Mouse (Mus musculus): ENCODE results near the gene Nxnl1. TPM values are rescaled to one million over a fixed set of nuclear protein-coding genes. Genes with fewer than 3 reads are reported as not detected.

Nxnl1 gene
- polyA plus RNA-seq, 1 experiment = not detected

DNA sequence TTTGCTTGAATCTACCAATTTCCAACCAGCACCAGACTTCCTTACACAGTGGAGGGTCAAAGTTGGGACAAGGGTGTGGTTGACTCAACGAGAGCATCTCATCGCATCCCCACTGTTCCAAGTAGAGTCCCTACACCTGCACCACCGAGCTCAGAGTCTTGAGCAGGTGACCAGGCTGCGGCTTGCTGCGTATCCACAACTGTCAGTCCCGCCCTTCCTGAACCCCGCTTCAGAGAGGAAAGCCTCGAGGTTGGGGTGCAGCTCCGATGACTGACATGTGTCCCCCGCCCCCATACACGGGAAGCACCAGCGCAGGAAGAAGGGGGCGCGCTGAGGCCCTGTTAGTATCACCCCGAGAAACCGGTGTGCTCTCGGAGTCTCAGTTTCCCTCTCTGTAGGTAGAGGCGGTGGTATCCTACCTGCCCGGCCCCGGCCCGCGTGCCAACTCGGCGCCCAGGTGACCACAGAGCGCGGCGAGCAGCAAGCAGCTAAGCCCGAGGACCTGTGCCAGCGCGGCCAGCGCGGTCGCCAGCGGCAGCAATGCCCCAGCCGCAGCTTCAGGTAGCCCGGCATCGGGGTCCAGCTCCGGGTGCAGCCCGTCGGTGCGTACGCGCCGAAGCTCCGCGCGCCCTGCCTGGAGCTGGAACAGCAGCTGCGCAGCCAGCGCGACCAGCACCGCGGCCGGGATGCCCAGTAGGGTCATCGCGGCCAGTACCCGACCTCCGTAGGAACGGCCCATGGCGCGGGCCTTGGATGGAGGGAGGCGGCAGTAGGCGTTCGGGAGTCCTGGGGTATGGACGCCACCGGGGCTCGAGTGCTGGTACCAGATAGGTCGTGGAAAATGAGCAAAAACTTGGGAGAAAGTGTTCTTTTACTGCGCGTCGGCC is 8.1 kb downstream of the Nxnl1 start, which contains the start of gene Tmem221:
Tmem221 (minus strand) TSS at position 801 of the 887 bp plus-strand sequence.
- H3K36me3 ChIP-seq (ENCODE audit: control insufficient read depth, insufficient read depth, low read length) = no peaks in the 10 kb centered on the region
- peak within 1 kb of the TSS; percentile 29; the same call in 1 of the 2 replicates for H3K27ac ChIP-seq (ENCODE audit: insufficient read depth, low read length)
- TF ChIP-seq POLR2A (IDR thresholded peaks at IDR 0.05; ENCODE audit: low read depth, low read length) (peak; percentile 16; the same call in 1 of the 2 replicates), CTCF (IDR thresholded peaks at IDR 0.05; ENCODE audit: extremely low read depth, insufficient read depth, insufficient read length, insufficient replicate concordance) (no peak)
- H3K4me1 ChIP-seq (ENCODE audit: control insufficient read depth, insufficient read depth, insufficient read length) = peaks cover 11% of the 10 kb centered on the region
- peak within 1 kb of the TSS; percentile 58 for H3K4me3 ChIP-seq (ENCODE audit: extremely low read depth, insufficient read depth, insufficient read length)
- DNase-seq (ENCODE audit: low read depth in 1 of 2, low spot score in 2 of 2) = no peak
- WGBS = 4% methylated on average over 70 of the region's 70 CpGs
- H3K27me3 ChIP-seq (ENCODE audit: control insufficient read depth, insufficient read depth, low read length) = no peaks in the 10 kb centered on the region

GRCm38 (mm10) chr8:71554644-71555043 is 11.8 kb downstream of the Nxnl1 start:
- TF ChIP-seq CTCF (IDR thresholded peaks at IDR 0.05; ENCODE audit: extremely low read depth, insufficient read depth, insufficient read length, insufficient replicate concordance) (no peak), POLR2A (IDR thresholded peaks at IDR 0.05; ENCODE audit: low read depth, low read length) (no peak)
- H3K4me1 ChIP-seq (ENCODE audit: control insufficient read depth, insufficient read depth, insufficient read length) = peaks cover 7% of the 10 kb centered on the region
- no peaks in the 10 kb centered on the region for H3K27me3 ChIP-seq (ENCODE audit: control insufficient read depth, insufficient read depth, low read length)
- no peaks in the 10 kb centered on the region for H3K36me3 ChIP-seq (ENCODE audit: control insufficient read depth, insufficient read depth, low read length)
- DNase-seq (ENCODE audit: low read depth in 1 of 2, low spot score in 2 of 2) = no peak
- 85% methylated on average over 2 of the region's 2 CpGs for WGBS
- H3K27ac ChIP-seq (ENCODE audit: insufficient read depth, low read length) = no peak overlapping the region
- no peak overlapping the region for H3K4me3 ChIP-seq (ENCODE audit: extremely low read depth, insufficient read depth, insufficient read length)

DNA sequence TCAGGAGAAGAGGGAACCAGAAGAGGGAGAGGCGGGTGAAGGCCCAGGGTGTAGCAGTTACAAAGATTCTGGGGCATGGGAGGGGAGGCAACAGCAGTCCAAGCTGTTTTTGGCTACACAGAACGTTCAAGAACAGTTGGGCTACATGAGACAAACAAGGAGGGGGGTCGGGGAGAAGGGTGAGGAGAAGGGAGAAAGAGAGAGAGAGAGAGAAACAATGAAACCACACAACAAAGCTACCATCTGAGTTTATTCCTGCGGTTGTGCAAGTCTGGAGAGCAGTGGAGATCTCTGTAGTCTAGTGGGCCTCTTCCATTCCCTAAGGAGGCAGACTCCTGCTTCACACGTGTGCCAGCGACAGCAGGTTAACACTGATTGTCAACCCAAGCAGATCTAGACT is 12.4 kb downstream of the Nxnl1 start:
- WGBS = 73% methylated on average over 6 of the region's 6 CpGs
- no peak for DNase-seq (ENCODE audit: low read depth in 1 of 2, low spot score in 2 of 2)
- Histone ChIP-seq H3K4me3 (ENCODE audit: extremely low read depth, insufficient read depth, insufficient read length) (no peak overlapping the region), H3K4me1 (ENCODE audit: control insufficient read depth, insufficient read depth, insufficient read length) (peaks cover 7% of the 10 kb centered on the region), H3K36me3 (ENCODE audit: control insufficient read depth, insufficient read depth, low read length) (no peaks in the 10 kb centered on the region), H3K27ac (ENCODE audit: insufficient read depth, low read length) (no peak overlapping the region), H3K27me3 (ENCODE audit: control insufficient read depth, insufficient read depth, low read length) (no peaks in the 10 kb centered on the region)
- TF ChIP-seq POLR2A (IDR thresholded peaks at IDR 0.05; ENCODE audit: low read depth, low read length) = no peak
- TF ChIP-seq CTCF (IDR thresholded peaks at IDR 0.05; ENCODE audit: extremely low read depth, insufficient read depth, insufficient read length, insufficient replicate concordance) = no peak

DNA sequence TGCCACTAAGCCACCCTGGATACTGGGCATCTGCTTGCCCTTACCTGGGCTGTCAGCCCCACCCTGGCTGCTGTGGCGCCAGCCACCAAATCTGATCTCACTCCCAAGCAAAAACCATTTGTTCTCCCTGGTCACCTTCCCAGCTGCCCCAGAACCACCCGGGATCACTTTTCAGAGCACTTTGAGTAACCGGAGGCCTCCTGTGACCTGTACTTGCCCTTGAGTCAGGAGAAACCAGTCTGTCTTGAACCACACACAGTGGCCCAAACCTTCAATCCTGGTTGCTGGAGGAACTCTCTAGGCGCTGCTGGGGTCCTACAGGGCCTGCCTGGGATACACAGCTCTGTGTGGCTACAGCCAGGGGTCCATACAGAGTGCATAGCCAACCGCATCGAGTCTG is 13.6 kb downstream of the Nxnl1 start:
- Histone ChIP-seq H3K36me3 (ENCODE audit: control insufficient read depth, insufficient read depth, low read length) (peaks cover 2% of the 10 kb centered on the region), H3K4me3 (ENCODE audit: extremely low read depth, insufficient read depth, insufficient read length) (no peak overlapping the region), H3K4me1 (ENCODE audit: control insufficient read depth, insufficient read depth, insufficient read length) (no peaks in the 10 kb centered on the region), H3K27ac (ENCODE audit: insufficient read depth, low read length) (no peak overlapping the region), H3K27me3 (ENCODE audit: control insufficient read depth, insufficient read depth, low read length) (no peaks in the 10 kb centered on the region)
- no peak for DNase-seq (ENCODE audit: low read depth in 1 of 2, low spot score in 2 of 2)
- TF ChIP-seq POLR2A (IDR thresholded peaks at IDR 0.05; ENCODE audit: low read depth, low read length) = no peak
- no peak for TF ChIP-seq CTCF (IDR thresholded peaks at IDR 0.05; ENCODE audit: extremely low read depth, insufficient read depth, insufficient read length, insufficient replicate concordance)
- WGBS = 85% methylated on average over 6 of the region's 6 CpGs

DNA sequence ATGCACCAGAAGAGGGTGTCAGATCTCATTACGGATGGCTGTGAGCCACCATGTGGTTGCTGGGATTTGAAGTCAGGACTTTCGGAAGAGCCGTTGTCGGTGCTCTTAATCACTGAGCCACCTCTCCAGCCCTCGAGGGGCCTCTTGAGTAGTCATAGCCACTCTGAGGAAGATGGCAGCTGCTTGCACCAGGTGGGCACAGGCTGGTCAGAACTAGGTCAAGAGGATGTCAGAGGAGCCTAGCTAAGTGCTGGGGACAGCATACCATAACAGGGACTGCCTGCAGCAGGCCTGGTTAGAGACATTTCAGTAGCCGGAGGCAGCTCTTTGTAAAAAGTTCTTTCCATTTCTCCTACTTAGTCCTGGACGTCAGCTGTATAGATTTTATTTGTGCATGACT is 15.6 kb downstream of the Nxnl1 start:
- Histone ChIP-seq H3K4me3 (ENCODE audit: extremely low read depth, insufficient read depth, insufficient read length) (no peak overlapping the region), H3K36me3 (ENCODE audit: control insufficient read depth, insufficient read depth, low read length) (peaks cover 11% of the 10 kb centered on the region), H3K27ac (ENCODE audit: insufficient read depth, low read length) (no peak overlapping the region), H3K27me3 (ENCODE audit: control insufficient read depth, insufficient read depth, low read length) (no peaks in the 10 kb centered on the region), H3K4me1 (ENCODE audit: control insufficient read depth, insufficient read depth, insufficient read length) (no peaks in the 10 kb centered on the region)
- DNase-seq (ENCODE audit: low read depth in 1 of 2, low spot score in 2 of 2) = no peak
- TF ChIP-seq CTCF (IDR thresholded peaks at IDR 0.05; ENCODE audit: extremely low read depth, insufficient read depth, insufficient read length, insufficient replicate concordance) = no peak
- TF ChIP-seq POLR2A (IDR thresholded peaks at IDR 0.05; ENCODE audit: low read depth, low read length) = no peak
- 83% methylated on average over 7 of the region's 7 CpGs for WGBS

DNA sequence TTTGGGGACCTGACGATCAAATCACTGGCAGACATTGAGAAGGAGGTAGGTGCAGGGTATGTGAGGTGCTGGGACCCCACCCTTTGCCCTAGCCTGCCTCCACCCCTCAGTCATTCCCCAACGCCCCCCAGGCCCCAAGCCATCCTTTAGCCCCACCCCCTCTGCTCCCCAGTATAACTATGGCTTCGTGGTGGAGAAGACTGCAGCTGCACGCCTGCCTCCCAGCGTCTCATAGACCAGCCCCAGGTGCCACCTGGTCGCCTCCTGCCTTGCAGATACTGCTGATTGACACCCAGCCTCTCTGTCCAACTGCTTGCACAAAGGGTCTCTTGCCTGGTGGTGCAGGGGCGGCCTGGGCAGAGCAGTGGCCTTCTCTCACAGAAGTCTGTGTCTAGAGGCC is 18.8 kb downstream of the Nxnl1 start:
- TF ChIP-seq CTCF (IDR thresholded peaks at IDR 0.05; ENCODE audit: extremely low read depth, insufficient read depth, insufficient read length, insufficient replicate concordance) = no peak
- TF ChIP-seq POLR2A (IDR thresholded peaks at IDR 0.05; ENCODE audit: low read depth, low read length) = no peak
- Histone ChIP-seq H3K27me3 (ENCODE audit: control insufficient read depth, insufficient read depth, low read length) (no peaks in the 10 kb centered on the region), H3K4me1 (ENCODE audit: control insufficient read depth, insufficient read depth, insufficient read length) (peaks cover 5% of the 10 kb centered on the region), H3K27ac (ENCODE audit: insufficient read depth, low read length) (no peak overlapping the region), H3K36me3 (ENCODE audit: control insufficient read depth, insufficient read depth, low read length) (peaks cover 18% of the 10 kb centered on the region), H3K4me3 (ENCODE audit: extremely low read depth, insufficient read depth, insufficient read length) (no peak overlapping the region)
- DNase-seq (ENCODE audit: low read depth in 1 of 2, low spot score in 2 of 2) = no peak
- WGBS = 83% methylated on average over 7 of the region's 7 CpGs

DNA sequence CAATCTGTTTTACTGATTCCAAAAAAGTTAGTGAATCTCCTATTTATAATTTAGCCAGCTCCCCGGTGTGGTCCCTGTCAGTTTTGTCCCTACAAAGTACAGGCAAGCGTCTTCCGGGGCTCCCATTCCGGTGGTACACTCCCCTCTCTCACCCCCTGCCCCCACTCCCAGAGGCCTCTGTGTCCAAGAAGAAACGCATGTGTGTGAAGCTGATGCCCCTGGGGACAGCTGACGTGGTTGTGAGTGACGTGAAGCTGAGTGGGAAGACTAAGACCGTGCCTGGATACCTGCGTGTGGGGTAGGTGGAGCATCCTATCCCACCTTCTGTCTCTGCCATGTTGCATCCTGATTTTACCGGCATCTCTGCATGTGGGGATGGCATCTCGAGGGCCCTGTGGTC is 21.3 kb downstream of the Nxnl1 start:
- H3K36me3 ChIP-seq (ENCODE audit: control insufficient read depth, insufficient read depth, low read length) = peaks cover 18% of the 10 kb centered on the region
- no peak overlapping the region for H3K4me3 ChIP-seq (ENCODE audit: extremely low read depth, insufficient read depth, insufficient read length)
- TF ChIP-seq POLR2A (IDR thresholded peaks at IDR 0.05; ENCODE audit: low read depth, low read length) = no peak
- TF ChIP-seq CTCF (IDR thresholded peaks at IDR 0.05; ENCODE audit: extremely low read depth, insufficient read depth, insufficient read length, insufficient replicate concordance) = no peak
- no peaks in the 10 kb centered on the region for H3K27me3 ChIP-seq (ENCODE audit: control insufficient read depth, insufficient read depth, low read length)
- H3K27ac ChIP-seq (ENCODE audit: insufficient read depth, low read length) = no peak overlapping the region
- H3K4me1 ChIP-seq (ENCODE audit: control insufficient read depth, insufficient read depth, insufficient read length) = peaks cover 5% of the 10 kb centered on the region
- DNase-seq (ENCODE audit: low read depth in 1 of 2, low spot score in 2 of 2) = no peak
- 95% methylated on average over 11 of the region's 11 CpGs for WGBS
